Mouse (Mus musculus): ENCODE measurements at regions not wholly inside any gene's neighbourhood (a gene's known extent, or its start where the extent isn't known, plus 50 kb on each side); places are given as distances from the start of the nearest gene placed in this dataset.

DNA sequence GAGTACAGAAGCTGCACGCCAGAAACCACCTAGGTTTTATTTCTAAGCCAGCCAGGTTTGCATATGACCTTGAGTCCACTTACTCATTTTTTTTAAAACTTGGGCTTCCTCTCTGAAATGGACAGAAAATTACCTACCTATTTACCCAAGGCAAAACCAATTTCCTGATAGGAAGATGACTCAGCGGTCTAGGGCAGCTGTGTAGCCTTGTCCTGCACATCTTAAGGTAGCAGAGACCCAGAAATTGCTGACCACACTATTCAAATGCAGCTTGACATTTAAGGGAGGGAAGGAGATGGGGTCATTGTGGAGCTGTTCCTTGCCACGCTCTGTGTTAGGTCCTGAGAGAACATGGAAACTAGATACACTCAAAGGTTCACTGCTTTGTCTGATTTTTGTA is 98.1 kb upstream of the Fndc3a start:
- TF ChIP-seq CTCF (IDR thresholded peaks at IDR 0.05; ENCODE audit: extremely low read depth, insufficient read length, insufficient replicate concordance, low read depth, low read length) (no peak), POLR2A (IDR thresholded peaks at IDR 0.05; ENCODE audit: low read depth, low read length) (no peak)

Measured in small intestine, adult 2 months (tissue).